Mouse (Mus musculus): ENCODE data around the gene Trpc5os.

Trpc5os gene

DNA sequence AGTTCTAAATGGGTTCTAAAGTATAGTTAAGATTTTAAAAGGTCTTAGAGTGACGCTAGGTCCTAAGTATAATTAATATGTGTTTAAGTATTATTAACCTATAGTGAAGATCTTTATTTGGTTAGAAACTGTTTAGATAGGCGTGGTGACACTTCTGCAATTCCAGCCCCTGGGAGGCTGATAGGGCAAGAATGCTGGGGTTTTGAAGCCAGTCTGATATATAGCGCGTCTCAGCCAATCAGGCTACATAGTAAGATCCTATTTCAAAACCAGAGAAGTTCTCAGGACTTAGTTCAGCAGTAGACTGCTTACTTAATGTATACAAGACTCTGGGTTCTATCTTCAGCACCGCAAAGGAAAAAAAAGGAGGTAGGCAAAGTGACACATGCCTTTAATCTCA is at the start of gene Trpc5os:
Gene Trpc5os, plus strand, starts transcription at position 301 of the 400 bp plus-strand sequence.
- no peak for DNase-seq (ENCODE audit: low spot score in 2 of 2)

GRCm38 (mm10) chrX:144408036-144408435 is 48.3 kb upstream of the Trpc5os start:
- no peak for DNase-seq (ENCODE audit: low spot score in 2 of 2)

DNA sequence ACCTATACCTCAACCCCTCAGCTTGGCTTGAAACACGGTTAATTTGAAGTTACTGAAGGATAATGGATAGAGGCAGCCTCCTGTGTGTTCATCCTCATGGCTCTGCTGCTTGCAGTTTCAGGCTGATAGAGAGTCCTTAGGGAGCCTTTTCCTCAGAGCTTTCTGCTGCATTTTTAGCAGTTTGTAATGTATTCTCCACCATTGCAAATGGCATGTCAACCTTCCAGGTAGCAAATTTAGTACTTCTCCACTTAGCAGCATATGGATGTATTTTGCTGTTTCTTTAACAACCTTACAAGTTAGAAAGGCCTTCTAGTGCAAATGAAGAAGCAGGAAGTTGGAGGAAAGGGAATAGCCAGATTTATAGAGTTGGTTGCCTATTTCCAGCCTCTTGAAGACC is 36.1 kb upstream of the Trpc5os start:
- peak in 1 of 2 experiments; percentile 20 for DNase-seq (ENCODE audit: low spot score in 2 of 2)

- DNase-seq (ENCODE audit: low spot score in 2 of 2): no peak
Measured at GRCm38 (mm10) chrX:144421091-144421490, 35.3 kb upstream of the Trpc5os start.

GRCm38 (mm10) chrX:144423848-144424247 is 32.5 kb upstream of the Trpc5os start:
- DNase-seq (ENCODE audit: low spot score in 2 of 2): no peak

DNA sequence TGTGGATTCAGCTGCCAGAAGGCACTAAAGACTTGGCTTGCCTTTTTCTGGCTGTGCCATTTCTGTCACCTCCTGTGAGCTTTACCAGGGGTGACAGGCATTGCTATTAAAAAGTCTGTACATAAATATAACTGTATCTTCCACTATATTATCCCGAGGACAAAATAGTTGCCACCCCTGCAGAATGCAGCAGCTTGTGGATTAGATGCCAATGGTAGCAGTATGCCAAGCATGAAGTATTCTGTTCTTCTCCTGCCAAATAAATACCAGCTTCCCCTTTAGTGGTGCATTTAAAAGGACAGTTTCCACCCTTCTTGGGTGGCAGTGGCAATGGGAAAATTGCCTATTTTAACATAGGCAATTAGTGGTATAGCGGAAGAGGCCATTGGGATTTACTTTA is 8.0 kb downstream of the Trpc5os start:
- DNase-seq (ENCODE audit: low spot score in 2 of 2): peak in 1 of 2 experiments; percentile 23

DNA sequence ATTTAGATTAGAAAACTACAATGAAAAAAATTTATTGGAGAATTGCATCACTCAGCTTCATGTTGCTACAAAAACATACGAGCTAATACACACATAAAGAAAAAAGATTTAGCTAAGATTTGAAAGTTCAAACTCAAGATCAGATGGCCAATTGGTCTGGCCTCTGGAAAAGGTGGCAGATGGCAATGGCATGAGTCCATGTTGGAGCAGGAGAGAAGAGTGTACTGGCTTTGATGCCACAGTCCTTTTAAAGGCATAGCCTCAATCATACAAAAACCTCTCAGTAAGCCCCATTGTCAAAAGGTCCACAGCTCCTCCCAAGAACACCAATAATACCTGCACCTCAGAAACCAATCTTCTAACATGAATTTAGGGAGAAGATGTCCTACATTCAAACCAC is 35.0 kb downstream of the Trpc5os start:
- no peak for DNase-seq (ENCODE audit: low spot score in 2 of 2)

GRCm38 (mm10) chrX:144523239-144523638 is 66.9 kb downstream of the Trpc5os start:
- DNase-seq (ENCODE audit: low spot score in 2 of 2): no peak

GRCm38 (mm10) chrX:144526042-144526441 is 69.7 kb downstream of the Trpc5os start:
- DNase-seq (ENCODE audit: low spot score in 2 of 2): no peak

Measured in right cerebral cortex, postnatal 10 days (tissue).